Mouse (Mus musculus): ENCODE measurements at regions not wholly inside any gene's neighbourhood (a gene's known extent, or its start where the extent isn't known, plus 50 kb on each side); places are given as distances from the start of the nearest gene placed in this dataset.

GRCm38 (mm10) chr14:72942571-72942970, 106.3 kb downstream of the Cysltr2 start:
- no peak for DNase-seq

GRCm38 (mm10) chr14:72939067-72939393, 109.9 kb downstream of the Cysltr2 start:
- DNase-seq, result no peak

- DNase-seq, result no peak
Measured at GRCm38 (mm10) chr14:72938382-72939066, 110.4 kb downstream of the Cysltr2 start.

GRCm38 (mm10) chr14:72933598-72933997, 115.3 kb downstream of the Cysltr2 start:
- no peak for DNase-seq

GRCm38 (mm10) chr14:72932296-72932695, 116.6 kb downstream of the Cysltr2 start:
- DNase-seq, result no peak

GRCm38 (mm10) chr14:72901171-72901926, 147.6 kb downstream of the Cysltr2 start:
- no peak for DNase-seq

GRCm38 (mm10) chr14:72899630-72900029, 149.3 kb downstream of the Cysltr2 start:
- no peak for DNase-seq

- DNase-seq, result no peak
Measured at GRCm38 (mm10) chr14:72892316-72892715, 156.6 kb downstream of the Cysltr2 start.

- no peak for DNase-seq
Measured at GRCm38 (mm10) chr14:72889663-72890062, 159.3 kb downstream of the Cysltr2 start.

GRCm38 (mm10) chr14:72887470-72888071, 161.3 kb downstream of the Cysltr2 start:
- peak; percentile 18 for DNase-seq

GRCm38 (mm10) chr14:72886935-72887369, 162.0 kb downstream of the Cysltr2 start:
- DNase-seq, result peak; percentile 42

GRCm38 (mm10) chr14:72885824-72886223, 163.1 kb downstream of the Cysltr2 start:
- no peak for DNase-seq

GRCm38 (mm10) chr14:72884561-72884960, 164.4 kb downstream of the Cysltr2 start:
- DNase-seq, result no peak

GRCm38 (mm10) chr14:72877132-72877531, 167.3 kb upstream of the Fndc3a start:
- no peak for DNase-seq

GRCm38 (mm10) chr14:72873494-72873893, 163.7 kb upstream of the Fndc3a start:
- DNase-seq, result no peak

- DNase-seq, result peak; percentile 34
Measured at GRCm38 (mm10) chr14:72869188-72869749, 159.5 kb upstream of the Fndc3a start.

GRCm38 (mm10) chr14:72866896-72867295, 157.1 kb upstream of the Fndc3a start:
- DNase-seq, result no peak

GRCm38 (mm10) chr14:72865531-72865930, 155.7 kb upstream of the Fndc3a start:
- DNase-seq, result no peak

- DNase-seq, result no peak
Measured at GRCm38 (mm10) chr14:72864792-72865191, 155.0 kb upstream of the Fndc3a start.

- no peak for DNase-seq
Measured at GRCm38 (mm10) chr14:72864130-72864529, 154.3 kb upstream of the Fndc3a start.

GRCm38 (mm10) chr14:72862806-72863526, 153.2 kb upstream of the Fndc3a start:
- DNase-seq, result no peak

- DNase-seq, result peak; percentile 23
Measured at GRCm38 (mm10) chr14:72854226-72854625, 144.4 kb upstream of the Fndc3a start.

- no peak for DNase-seq
Measured at GRCm38 (mm10) chr14:72853104-72853503, 143.3 kb upstream of the Fndc3a start.
